Mouse (Mus musculus): Measurements from ENCODE around the gene Cdc42bpg.

DNA sequence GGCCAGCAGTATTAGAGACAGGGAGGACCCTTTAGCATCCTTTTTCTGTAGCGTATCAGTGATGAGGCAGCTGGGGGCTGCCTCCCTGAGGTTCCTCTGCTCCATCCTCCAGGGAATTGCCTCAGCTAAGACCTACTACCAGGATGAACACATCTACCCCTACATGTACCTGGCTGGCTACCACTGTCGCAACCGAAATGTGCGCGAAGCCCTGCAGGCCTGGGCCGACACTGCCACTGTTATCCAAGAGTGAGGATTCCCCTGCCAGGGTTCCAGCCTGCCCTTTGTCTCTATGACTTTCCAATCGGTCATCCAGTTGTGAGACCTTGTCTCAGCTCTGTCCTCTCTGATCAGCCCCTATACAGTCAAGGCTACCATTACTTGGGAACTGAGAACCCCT, 31.9 kb downstream of the Cdc42bpg start:
- no peak for TF ChIP-seq CTCF (IDR thresholded peaks at IDR 0.05; ENCODE audit: low read depth, low read length)
- TF ChIP-seq POLR2A (IDR thresholded peaks at IDR 0.05; ENCODE audit: insufficient read depth, low read length) = no peak
- no peak for TF ChIP-seq EP300 (IDR thresholded peaks at IDR 0.05; ENCODE audit: insufficient read depth, low read depth, low read length)

Data from ES-Bruce4 (cell line).